Mouse (Mus musculus) limb, embryonic 14.5 days (tissue): ENCODE data around the gene Fam69b. TPM values are rescaled to one million over a fixed set of nuclear protein-coding genes. Genes with fewer than 3 reads are reported as not detected.

ENCODE experiments used
- ATAC-seq: fragments of 200-750 bp; cut with Nextera tagmentation; 2 replicates; pipeline ENCODE4 v1.8.0; 2017; ENCODE audit warnings: low read depth, moderate number of reproducible peaks, moderate TSS enrichment; ENCODE audit not compliant: low FRiP score
- DNase-seq: peaks from one replicate; pipeline ENCODE4 v3.0.0-alpha.2; 2015; ENCODE audit warnings: low spot score
- H3K27ac ChIP-seq: fragments of 300-500 bp; sonication (generic); replicated peaks from 2 replicates; pipeline ENCODE4 v1.5.1; 2014; ENCODE audit warnings: low read depth, mild to moderate bottlenecking, low read length, moderate library complexity, mixed read lengths
- H3K27me3 ChIP-seq: fragments of 300-500 bp; sonication (generic); 2 replicates; pipeline ENCODE4 v1.6.1; 2014; ENCODE audit warnings: low read length, mixed read lengths; ENCODE audit not compliant: control insufficient read depth, insufficient read depth
- H3K36me3 ChIP-seq: fragments of 300-500 bp; sonication (generic); 2 replicates; pipeline ENCODE4 v1.6.1; 2014; ENCODE audit warnings: mild to moderate bottlenecking, low read length, moderate library complexity, mixed read lengths; ENCODE audit not compliant: control insufficient read depth, insufficient read depth
- H3K4me1 ChIP-seq: fragments of 300-500 bp; sonication (generic); 2 replicates; pipeline ENCODE4 v1.6.1; 2014; ENCODE audit warnings: antibody characterized with exemption, low read length, mixed read lengths; ENCODE audit not compliant: control insufficient read depth, insufficient read depth
- H3K4me2 ChIP-seq: fragments of 300-500 bp; sonication (generic); replicated peaks from 2 replicates; pipeline ENCODE4 v1.6.1; 2014; ENCODE audit warnings: low read depth, mild to moderate bottlenecking, low read length, moderate library complexity; ENCODE audit not compliant: severe bottlenecking
- H3K4me3 ChIP-seq: fragments of 300-500 bp; sonication (generic); replicated peaks from 2 replicates; pipeline ENCODE4 v1.5.1; 2014; ENCODE audit warnings: low read length
- H3K9ac ChIP-seq: fragments of 300-500 bp; sonication (generic); 2 replicates; pipeline ENCODE4 v1.6.1; 2014; ENCODE audit warnings: mild to moderate bottlenecking, low read depth, low read length, moderate library complexity; ENCODE audit not compliant: severe bottlenecking
- H3K9me3 ChIP-seq: fragments of 300-500 bp; sonication (generic); 2 replicates; pipeline ENCODE4 v1.6.1; 2016; ENCODE audit warnings: low read length; ENCODE audit not compliant: control insufficient read depth
- POLR2A ChIP-seq: fragments of 200-500 bp; IDR thresholded peaks from 2 replicates; pipeline ENCODE4 v1.8.0; 2012; ENCODE audit warnings: inconsistent platforms, mild to moderate bottlenecking, moderate library complexity, borderline replicate concordance; ENCODE audit not compliant: insufficient read depth, insufficient read length; ENCODE audit errors: extremely low read depth
- WGBS: fragments of 180-500 bp; shearing (Covaris S2); extraction: QIAGEN DNeasy Blood & Tissue Kit; methylation state at CpG from one replicate; pipeline ENCODE4 v1.1.7; 2014; 5-methylcytosine and 5-hydroxymethylcytosine counted together
- polyA plus RNA-seq, 2 experiments: library from polyadenylated mRNA; depleted of rRNA in 1 of 2; stranded (reverse) in 1 of 2; unstranded in 1 of 2; fragments of >200 nt; fragmentation: Nextera tagmentation in 1 of 2; extraction: Ambion mirVana in 1 of 2; gene quantifications; 2 replicates each; pipeline versions ENCODE4 v1.2.1 to v1.2.3; 2012 to 2014

Gene Fam69b
- polyA plus RNA-seq, 2 experiments, result 42.2 to 47.5 TPM

DNA sequence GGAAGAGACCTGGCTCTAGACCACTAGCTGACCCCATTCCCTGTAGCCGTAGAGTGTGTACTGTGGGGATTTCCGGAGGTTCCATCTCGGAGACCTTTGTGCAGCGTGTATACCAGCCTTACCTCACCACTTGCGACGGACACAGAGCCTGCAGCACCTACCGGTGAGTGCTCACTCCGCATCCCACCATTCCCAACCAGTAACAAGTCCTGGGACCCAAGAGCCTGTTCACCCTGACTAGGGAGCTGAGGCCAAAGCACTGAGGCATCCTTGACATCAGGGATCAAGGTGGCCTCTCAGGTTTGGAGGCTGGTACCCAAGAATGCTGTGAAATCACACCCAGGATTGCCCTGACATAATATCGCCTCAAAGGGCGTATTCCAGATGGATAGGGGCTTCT is 39.0 kb upstream of the Fam69b start:
- H3K27ac ChIP-seq, result no peak overlapping the region
- no peaks in the 10 kb centered on the region for H3K9me3 ChIP-seq
- no peak overlapping the region for H3K4me3 ChIP-seq
- 95% methylated on average over 10 of the region's 10 CpGs for WGBS
- no peak for DNase-seq
- peak overlapping the region; percentile 66; the same call in 1 of the 2 replicates for H3K9ac ChIP-seq
- H3K4me1 ChIP-seq, result no peaks in the 10 kb centered on the region; the same call in 1 of the 2 replicates
- H3K36me3 ChIP-seq, result peaks cover 22% of the 10 kb centered on the region
- no peaks in the 10 kb centered on the region for H3K27me3 ChIP-seq
- H3K4me2 ChIP-seq, result no peak overlapping the region
- no peak for TF ChIP-seq POLR2A
- ATAC-seq, result no peak

DNA sequence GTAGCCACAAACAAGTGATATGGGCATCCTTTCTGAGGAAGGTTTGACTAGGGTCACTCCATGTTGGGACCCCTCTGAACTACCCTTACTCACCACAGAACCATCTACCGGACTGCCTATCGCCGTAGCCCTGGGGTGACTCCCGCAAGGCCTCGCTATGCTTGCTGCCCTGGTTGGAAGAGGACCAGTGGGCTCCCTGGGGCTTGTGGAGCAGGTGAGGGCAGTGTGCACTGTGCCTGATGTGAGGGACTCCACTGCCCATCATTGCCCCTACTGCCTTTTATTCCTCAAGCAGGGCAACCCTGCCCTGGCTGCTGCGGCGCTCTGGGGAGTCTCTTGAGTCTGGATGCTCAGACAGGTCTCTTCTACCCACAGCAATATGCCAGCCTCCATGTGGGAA is 38.0 kb upstream of the Fam69b start:
- H3K36me3 ChIP-seq, result peaks cover 28% of the 10 kb centered on the region
- no peaks in the 10 kb centered on the region; the same call in 1 of the 2 replicates for H3K4me1 ChIP-seq
- no peak overlapping the region for H3K4me3 ChIP-seq
- WGBS, result 96% methylated on average over 7 of the region's 7 CpGs
- DNase-seq (no peak), ATAC-seq (no peak)
- H3K27me3 ChIP-seq, result no peaks in the 10 kb centered on the region
- H3K27ac ChIP-seq, result no peak overlapping the region
- no peaks in the 10 kb centered on the region for H3K9me3 ChIP-seq
- TF ChIP-seq POLR2A, result no peak
- no peak overlapping the region for H3K9ac ChIP-seq
- no peak overlapping the region for H3K4me2 ChIP-seq

DNA sequence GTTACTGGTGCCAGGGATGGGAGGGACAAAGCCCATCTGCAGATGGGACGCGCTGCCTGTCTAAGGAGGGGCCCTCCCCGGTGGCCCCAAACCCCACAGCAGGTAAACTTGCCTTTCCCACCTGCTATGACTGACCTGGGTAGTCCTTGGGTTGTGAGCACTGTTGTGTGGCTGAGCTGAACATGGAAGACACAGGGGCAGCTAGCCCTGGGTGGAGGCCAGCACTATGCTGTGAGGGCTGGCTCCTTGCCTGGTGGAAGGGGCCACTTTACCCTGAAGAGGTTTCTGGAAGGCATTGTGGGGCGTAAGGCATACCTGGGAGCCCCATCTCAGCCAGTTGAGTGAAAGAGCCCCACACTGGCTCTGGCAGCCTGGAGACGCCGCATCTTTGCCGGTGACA is 37.3 kb upstream of the Fam69b start:
- Histone ChIP-seq H3K27ac (no peak overlapping the region), H3K9me3 (no peaks in the 10 kb centered on the region), H3K36me3 (peaks cover 35% of the 10 kb centered on the region), H3K4me1 (no peaks in the 10 kb centered on the region; the same call in 1 of the 2 replicates), H3K4me2 (no peak overlapping the region), H3K4me3 (no peak overlapping the region), H3K9ac (no peak overlapping the region), H3K27me3 (no peaks in the 10 kb centered on the region)
- ATAC-seq (no peak), DNase-seq (no peak)
- WGBS, result 87% methylated on average over 7 of the region's 7 CpGs
- TF ChIP-seq POLR2A, result no peak

DNA sequence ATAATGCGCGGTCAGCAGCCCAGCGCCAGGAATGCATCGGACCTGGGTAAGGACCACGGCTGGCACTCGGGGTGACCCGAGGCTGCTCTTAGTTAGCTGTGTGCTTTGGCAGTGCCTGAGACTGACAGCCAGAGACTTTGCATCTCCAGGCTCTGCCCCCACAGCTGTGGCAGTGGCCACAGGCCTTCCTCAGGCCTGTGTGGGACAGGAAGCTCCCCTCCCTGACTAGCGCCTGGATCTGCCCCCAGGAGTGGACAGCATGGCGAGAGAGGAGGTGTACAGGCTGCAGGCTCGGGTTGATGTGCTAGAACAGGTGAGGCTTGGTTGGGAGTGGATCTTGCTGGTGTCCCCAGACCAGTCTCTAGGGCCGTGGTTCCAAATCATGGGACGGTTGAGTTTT is 36.8 kb upstream of the Fam69b start:
- H3K27me3 ChIP-seq, result no peaks in the 10 kb centered on the region
- TF ChIP-seq POLR2A, result no peak
- no peaks in the 10 kb centered on the region; the same call in 1 of the 2 replicates for H3K4me1 ChIP-seq
- DNase-seq (no peak), ATAC-seq (no peak)
- no peaks in the 10 kb centered on the region for H3K9me3 ChIP-seq
- H3K4me3 ChIP-seq, result no peak overlapping the region
- H3K36me3 ChIP-seq, result peaks cover 36% of the 10 kb centered on the region
- H3K4me2 ChIP-seq, result no peak overlapping the region
- no peak overlapping the region for H3K9ac ChIP-seq
- WGBS, result 78% methylated on average over 12 of the region's 12 CpGs
- no peak overlapping the region for H3K27ac ChIP-seq

DNA sequence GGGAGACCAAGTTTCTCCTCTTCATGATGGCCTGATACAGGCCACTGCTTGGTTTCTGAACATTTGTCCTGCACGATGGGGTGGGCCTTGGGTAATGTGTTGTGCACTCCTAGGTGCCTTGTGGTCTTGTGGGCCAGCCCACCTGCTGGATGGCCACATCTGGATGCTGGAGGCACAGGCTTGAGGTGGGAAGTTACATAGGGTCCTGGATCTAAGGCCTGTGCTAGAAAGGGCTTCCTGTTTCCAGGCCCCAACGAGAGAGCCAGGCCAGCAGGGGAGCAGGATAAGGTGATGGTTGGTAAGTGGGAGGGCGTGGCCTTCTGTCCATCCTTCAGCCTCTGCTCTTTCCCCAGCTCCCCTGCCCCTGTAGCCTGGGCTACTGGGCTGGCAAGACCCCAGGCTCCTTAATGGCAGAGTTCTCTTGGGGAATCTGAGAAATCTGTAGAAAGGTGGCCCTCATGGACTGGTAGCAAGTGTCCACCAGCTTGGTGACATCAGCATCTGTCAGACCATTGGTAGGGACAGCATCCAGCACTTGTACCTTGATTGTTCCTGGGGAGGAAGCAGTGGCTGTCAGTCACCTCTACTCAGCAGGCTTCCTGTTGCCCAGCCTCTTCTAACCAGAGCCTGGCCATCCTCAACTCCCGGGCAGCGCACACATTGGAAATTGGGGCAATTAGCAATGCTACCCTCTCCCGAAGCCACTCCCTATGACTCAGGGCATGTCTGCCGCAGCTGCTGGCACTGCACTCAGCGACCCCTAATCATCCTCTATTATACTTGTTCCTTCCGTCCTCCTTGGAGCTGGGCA is 34.8 kb upstream of the Fam69b start:
- Histone ChIP-seq H3K27ac (no peak overlapping the region), H3K27me3 (no peaks in the 10 kb centered on the region), H3K4me1 (no peaks in the 10 kb centered on the region), H3K9ac (no peak overlapping the region), H3K4me3 (no peak overlapping the region), H3K9me3 (no peaks in the 10 kb centered on the region), H3K36me3 (peaks cover 36% of the 10 kb centered on the region), H3K4me2 (no peak overlapping the region)
- ATAC-seq, result no peak
- DNase-seq, result no peak
- WGBS, result 53% methylated on average over 9 of the region's 9 CpGs
- TF ChIP-seq POLR2A, result no peak
